Mouse (Mus musculus) spleen, adult 2 months (tissue): Measurements from ENCODE around the gene 1700125H20Rik.

Experiments
- CTCF ChIP-seq: fragments of 200-500 bp; IDR thresholded peaks from 2 replicates; pipeline ENCODE4 v1.5.1; 2011; ENCODE audit warnings: mild to moderate bottlenecking, inconsistent platforms; ENCODE audit not compliant: insufficient read depth, insufficient read length, insufficient replicate concordance; ENCODE audit errors: extremely low read depth
- POLR2A ChIP-seq: fragments of 200-500 bp; IDR thresholded peaks from 2 replicates; pipeline ENCODE4 v1.6.1; 2011; ENCODE audit warnings: low read depth, low read length, inconsistent platforms

DNA sequence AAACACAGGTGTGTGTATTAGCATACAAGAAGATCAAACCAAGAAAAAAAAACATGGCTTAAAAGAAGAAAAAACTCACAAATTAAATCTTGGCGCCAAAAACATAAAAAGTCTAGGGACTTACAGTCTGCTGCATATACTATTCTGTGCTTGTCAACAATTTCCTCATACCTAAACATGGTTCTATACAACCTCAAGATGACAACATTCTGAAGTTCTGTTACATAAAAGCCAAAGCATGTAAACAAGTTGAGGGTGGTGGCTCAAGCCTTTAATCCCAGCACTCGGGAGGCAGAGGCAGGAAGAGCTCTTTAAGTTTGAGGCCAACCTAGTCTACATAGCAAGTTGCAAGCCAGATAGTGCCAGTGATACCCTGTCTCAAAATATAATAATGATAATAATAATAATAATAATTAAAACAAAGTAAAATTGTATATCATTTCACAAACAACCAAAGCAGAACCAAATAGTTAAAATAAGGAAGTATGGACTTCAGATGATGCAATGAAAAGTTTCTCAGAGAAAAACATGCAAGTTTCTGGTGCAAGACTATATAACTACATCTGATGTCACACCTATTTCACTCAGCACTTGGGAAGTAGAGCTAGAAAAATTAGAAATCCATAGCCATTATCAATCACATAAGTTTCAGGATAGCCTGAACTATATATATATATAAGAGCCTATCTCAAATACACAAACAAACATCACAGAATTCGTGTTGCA is 46.8 kb upstream of the 1700125H20Rik start:
- TF ChIP-seq CTCF (no peak), POLR2A (no peak)
